Mouse (Mus musculus): ENCODE measurements at regions not wholly inside any gene's neighbourhood (a gene's known extent, or its start where the extent isn't known, plus 50 kb on each side); places are given as distances from the start of the nearest gene placed in this dataset.

DNA sequence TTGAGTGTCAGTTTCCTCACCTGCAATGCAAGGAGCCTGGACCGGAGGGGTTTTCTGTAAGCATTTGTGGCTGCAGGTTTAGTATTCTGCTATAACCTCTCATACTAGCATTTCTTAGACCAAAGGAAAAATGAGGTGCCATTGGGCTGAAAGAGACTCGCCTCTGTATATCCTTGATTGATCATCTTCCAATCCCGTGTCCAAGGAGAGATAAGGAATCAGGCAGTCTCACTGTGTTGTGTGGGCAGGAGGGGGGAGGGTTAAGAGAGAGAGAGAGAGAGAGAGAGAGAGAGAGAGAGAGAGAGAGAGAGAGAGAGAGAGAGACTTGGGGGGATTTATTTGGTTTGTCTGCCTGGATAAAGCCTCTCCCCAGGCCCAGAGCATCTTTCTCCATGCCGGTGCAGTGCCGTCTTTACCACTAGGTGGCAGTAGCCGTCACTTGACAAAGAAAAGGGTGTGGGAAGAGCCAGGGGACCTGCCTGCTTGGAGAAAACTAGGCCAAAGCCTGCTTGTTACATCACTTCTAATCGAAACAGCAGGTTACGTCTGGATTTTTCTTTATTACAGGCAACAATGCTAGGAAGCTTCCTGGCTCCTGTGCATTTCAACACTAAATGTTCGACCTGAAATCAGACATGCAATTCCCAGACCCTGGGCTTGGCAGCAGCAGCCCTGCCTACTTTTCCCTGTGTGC, 56.1 kb upstream of the Ces5a start:
- peak; percentile 67 for DNase-seq (ENCODE audit: low read depth)

DNA sequence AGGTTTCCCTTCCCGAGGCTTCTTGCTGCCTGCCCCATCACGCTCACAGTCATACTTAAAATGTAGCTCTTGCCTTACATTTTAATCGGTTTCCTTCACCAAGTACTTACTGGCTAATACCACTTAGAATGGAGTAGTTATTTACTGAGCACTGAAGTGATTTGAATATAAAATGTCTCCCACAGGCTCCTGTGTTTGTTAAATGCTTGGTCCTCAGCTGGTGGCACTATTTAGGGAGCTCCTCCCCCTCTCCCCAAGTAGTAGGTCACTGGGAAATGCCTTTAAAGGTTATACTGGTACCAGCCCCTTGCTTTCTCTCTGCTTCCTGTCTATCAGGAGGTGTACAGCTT, 56.6 kb upstream of the Ces5a start:
- DNase-seq (ENCODE audit: low read depth), result no peak

GRCm38 (mm10) chr8:93598613-93599121, 63.0 kb upstream of the Ces5a start:
- DNase-seq (ENCODE audit: low read depth), result no peak

GRCm38 (mm10) chr8:93599306-93599705, 63.7 kb upstream of the Ces5a start:
- DNase-seq (ENCODE audit: low read depth), result no peak

DNA sequence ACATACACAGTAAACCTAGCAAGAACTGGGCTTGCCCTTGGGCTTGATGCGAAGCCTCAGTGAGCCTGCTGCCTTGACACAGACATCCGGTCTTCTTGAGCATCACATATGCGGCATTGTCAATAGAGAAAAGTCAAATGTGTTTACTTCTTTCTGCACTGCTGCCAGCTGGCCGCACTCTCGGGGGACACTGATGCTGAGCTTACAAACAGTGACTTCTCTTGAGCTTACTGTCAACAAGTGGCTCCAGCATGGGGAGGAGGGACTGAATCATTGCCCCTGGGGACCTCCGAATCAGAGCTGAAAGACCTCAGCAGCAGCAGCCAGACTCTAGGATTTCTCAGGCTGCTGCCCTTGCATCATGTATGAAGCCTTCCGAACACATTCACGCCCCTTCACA, 64.1 kb upstream of the Ces5a start:
- no peak for DNase-seq (ENCODE audit: low read depth)

DNA sequence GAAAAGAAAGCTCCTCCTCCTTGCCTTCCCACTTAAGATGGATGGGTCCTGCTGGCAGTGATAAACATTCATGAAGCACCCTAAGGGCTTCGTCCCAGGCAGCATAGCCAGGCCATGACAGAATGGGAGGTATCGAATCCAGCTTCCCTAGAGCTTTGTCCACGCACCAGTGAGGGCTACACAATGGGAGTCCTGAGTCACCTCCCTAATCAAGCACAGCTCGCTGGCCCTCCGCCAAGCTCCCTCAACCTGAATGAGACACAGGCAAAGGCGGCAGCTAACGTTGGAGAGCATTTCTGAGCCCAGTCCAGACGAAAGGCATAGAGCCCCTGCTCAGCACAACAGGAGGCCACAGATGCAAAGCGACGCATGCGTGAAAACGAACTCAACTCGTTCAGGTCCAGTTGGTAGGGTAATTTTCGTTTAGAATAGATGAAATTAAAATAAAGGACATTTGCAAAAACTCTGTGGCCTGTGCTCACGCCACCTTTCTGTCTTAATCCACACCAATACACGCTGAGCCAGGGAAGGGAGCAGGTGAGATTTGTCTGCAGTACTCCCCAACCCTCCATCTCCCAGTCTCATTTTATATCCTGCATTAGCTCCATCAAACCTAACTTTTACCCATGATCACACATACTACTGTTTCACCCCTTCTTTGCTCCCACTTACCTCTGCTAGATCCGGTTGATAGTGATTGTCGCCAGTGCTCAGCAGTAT, 91.3 kb upstream of the Ces5a start:
- no peak for DNase-seq (ENCODE audit: low read depth)

GRCm38 (mm10) chr8:93627626-93628025, 92.0 kb upstream of the Ces5a start:
- DNase-seq (ENCODE audit: low read depth), result no peak

GRCm38 (mm10) chr8:93632896-93633295, 97.3 kb upstream of the Ces5a start:
- no peak for DNase-seq (ENCODE audit: low read depth)

- DNase-seq (ENCODE audit: low read depth), result no peak
These were observed 107.1 kb upstream of the Ces5a start for GRCm38 (mm10) chr8:93642770-93643169.

DNA sequence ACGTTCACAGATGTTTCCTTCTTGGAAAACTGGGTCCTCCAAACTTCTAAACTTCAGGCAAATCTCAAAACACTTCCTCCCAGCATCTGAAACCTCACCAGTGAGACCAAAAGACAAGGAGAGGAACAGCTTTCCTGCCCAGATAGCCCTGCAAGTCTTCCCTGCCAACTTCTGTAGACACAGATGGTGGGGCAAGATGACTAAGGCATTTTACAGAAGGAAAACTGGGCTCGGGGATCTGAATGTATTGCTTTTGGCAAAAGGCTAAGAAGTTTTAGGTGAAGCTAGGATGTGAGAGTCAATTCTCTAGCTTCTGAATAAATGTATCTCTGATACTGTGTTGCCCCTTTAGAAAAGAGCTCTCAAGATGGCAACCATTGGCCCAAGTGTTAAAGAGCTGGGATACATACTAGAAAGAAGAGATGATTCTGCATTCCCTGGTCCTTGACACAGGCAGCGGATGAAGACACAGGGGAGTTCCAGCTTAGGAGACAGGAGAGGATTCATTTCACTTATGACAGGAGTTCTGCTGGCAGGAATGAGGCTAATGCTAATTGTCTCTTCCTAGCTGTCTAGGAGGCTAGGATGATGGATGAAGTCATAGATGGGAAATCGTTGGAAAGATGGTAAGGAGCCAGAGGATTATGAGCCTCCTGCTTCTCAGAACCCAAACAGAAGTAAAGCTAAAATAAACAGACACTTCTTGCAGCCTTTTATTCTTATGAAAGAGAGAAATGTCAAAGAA, 108.0 kb upstream of the Ces5a start:
- DNase-seq (ENCODE audit: low read depth), result peak; percentile 2

DNA sequence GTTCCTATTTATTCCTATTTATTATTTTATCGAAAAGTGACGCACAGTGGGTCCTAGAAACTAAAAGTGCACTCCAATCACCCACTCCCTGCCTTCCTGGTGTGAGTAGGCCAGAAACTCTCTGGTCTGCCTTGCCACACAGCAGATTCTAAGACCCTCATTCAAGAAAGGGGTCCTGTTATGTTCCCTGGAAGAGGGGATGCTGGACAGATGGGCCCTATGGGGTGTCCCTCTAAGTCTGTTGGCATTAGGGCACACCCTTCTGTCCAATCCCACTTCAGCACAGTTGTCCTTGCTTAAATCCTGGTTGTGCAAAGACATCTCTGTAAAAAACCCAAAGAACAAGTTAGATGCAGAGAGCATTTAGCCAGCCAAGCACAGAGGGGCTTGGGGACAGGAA, 117.8 kb upstream of the Ces5a start:
- DNase-seq (ENCODE audit: low read depth), result no peak

DNA sequence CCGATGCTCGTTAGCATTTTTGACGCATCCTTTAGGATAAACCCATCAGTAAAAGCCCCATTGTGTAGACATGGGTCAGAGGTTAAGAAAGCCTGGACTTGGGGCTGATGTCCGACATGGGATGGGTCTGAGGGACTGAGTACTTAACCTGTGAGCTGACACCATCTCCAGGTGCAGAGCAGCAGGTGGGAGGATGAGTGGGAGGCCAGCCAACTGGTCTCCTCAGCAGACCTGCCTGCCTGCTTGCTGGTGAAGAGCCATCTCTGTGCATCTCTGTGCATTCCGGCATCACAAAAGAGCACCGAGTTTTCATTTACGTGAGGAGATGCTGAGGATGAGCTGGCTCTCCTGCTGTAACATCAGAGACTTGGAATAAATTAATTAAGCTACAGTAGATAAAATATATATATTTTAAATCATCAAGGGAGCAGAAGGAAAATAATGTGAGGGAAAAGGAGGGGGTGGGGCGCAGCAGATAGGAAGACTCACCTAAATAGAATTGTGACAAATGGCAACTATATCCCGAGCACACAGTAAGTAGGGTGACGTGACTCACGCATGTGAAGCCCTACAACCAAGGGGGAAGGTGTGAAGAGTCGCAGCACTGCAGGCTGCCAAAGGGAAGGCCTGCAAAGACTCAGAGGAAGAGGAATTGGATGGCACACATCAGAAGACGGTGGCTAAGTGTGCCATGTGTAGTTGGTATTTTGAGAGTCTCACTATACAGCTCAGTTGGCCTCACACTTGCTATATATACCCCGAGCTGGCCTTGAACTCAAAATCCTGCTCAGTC, 118.5 kb upstream of the Ces5a start:
- DNase-seq (ENCODE audit: low read depth), result no peak

DNA sequence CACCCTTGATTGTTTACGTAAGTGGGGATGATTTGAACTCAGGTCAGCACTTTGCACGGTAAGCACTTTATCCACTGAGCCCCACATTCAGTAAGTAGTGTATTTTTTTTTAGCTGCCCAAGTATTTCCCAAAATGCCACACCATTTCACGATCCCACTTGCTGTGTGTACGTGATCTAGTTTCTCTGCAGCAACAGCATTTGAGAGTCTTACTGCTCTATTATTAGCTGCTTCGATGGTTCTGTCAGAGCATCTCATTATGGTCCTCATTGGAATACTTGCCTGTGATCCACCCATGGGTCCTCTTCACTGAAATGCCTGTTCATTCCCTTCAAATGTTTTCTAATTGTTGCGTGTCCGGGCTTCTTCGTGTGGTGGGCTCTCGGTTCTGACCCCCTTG, 120.1 kb upstream of the Ces5a start:
- DNase-seq (ENCODE audit: low read depth), result no peak

- peak; percentile 63 for DNase-seq (ENCODE audit: low read depth)
These were observed 126.1 kb upstream of the Ces5a start for GRCm38 (mm10) chr8:93661739-93662138.

- no peak for DNase-seq (ENCODE audit: low read depth)
These were observed 126.6 kb upstream of the Ces5a start for GRCm38 (mm10) chr8:93662219-93662618.

DNA sequence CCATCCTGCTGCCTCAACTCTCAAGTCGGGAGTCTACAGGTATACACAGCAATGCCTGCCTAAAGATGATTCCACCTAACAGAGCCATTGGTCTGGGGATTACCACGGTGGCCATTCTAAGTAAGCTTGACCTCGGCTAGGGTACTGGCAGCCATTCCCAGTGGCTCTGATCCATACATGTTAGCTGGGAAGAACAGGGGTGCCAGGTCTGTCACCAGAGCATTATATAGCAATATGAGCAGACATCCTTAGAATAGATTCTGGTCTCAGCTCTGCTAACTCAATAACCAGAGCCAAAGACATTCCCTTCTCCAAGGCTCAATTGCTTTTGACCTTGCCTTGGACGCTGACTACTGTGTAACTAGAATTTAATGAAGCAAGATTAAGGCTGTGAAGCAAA, 128.2 kb upstream of the Ces5a start:
- DNase-seq (ENCODE audit: low read depth), result no peak

DNA sequence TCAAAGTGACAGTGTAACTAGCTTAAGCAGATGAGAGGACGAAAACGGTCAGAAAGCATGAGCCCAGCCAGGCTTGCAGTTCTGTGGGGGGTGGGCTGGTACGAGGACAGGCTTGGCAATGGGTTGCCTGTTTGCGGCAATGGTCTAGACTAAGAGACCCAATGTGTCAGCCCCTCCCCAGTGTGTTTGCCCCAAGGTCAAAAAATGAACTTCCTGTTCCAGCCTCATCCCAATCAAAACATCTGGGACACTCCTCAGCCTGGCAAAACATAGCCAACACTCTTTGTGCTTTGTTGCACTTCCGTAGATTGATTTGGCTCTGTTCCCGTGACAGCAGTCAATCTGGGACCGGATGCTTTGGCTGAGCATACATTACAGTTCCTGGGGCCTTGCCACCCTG, 132.7 kb upstream of the Ces5a start:
- no peak for DNase-seq (ENCODE audit: low read depth)

DNA sequence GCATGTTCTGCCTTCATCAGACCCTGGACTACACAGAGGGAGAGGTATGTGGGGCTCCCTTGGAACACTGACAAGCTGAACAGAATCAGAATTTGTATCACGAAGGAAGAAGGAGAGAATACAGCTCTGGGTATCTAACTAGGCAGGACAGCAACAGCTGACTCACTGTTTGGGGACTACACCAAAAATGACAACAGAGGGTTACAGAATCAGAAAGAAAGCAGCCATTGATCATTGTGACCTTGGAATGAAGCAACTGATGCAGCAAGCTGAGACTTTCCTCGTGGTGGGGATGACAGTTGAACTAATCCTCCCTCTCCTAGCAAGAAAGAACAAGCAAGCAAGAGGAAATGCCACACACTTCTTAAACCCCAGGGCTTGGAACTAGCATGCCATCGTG, 135.0 kb upstream of the Gnao1 start:
- no peak for DNase-seq (ENCODE audit: low read depth)

DNA sequence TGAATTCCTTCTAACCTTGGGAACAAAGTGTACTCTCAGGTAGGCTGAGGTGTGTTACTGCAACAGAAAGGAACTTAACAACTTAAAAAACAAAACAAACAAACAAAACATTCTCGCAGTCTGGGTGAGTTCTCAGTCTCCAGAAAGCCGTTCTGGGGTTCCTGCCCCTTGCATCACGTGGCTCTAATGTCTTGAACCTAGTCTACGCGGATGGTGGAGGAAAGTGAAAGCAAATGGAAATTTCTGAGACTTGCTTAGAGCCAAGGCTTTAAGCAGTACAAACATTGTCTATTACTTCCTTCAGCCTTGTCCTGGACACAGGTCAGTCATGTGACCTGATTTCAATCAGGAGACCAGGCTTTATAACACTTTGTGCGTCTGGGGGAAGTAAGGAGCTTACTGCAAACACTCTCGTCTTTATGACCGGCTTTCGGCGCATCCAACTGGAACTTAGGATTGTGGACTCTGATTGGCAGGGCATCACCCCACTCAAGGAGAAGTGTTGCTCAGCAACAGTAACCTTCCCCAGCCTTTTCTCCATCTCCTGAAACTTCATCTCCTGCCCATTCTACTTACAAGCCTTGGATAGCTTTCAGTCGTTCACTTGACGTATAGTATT, 125.9 kb upstream of the Gnao1 start:
- peak; percentile 33 for DNase-seq (ENCODE audit: low read depth)

DNA sequence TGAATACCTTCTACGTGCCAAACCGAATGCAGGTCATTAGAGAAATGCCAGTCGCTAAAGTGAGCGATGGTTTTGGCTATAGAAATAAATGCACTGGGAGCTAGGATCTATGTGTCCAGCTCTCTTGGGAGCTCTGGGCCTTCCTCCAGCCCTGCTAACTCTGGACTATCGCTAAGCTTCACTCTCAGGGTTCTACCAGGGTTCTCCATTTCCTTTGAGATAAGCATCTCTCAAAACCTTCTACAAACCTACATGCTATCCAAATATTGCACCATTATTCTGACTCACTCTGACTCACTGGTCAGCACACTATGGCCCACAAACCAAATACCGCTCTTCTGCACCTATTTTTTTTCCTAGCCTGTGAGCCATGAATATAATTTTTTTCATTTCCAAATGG, 125.4 kb upstream of the Gnao1 start:
- DNase-seq (ENCODE audit: low read depth), result peak; percentile 96

- DNase-seq (ENCODE audit: low read depth), result peak; percentile 80
These were observed 120.9 kb upstream of the Gnao1 start for GRCm38 (mm10) chr8:93688845-93689244.
